Mouse (Mus musculus): ENCODE data around the gene Tsfm. TPM values are rescaled to one million over a fixed set of nuclear protein-coding genes. Genes with fewer than 3 reads are reported as not detected.

Tsfm gene
- 61.4 and 67.7 TPM in 2 replicates for polyA plus RNA-seq (2015; fragmentation: Nextera tagmentation; extraction: Ambion mirVana)

GRCm38 (mm10) chr10:127030336-127031296, at the start of gene Tsfm:
TSS of gene Tsfm (minus strand) at chr10:127030840.
- ATAC-seq = peak; percentile 88
- peak within 1 kb of the TSS; percentile 91 for H3K9ac ChIP-seq (ENCODE audit: low read depth, low read length)
- peaks cover 14% of the 10 kb centered on the region for H3K36me3 ChIP-seq (ENCODE audit: control insufficient read depth, insufficient read depth, low read length)
- no peaks in the 10 kb centered on the region for H3K9me3 ChIP-seq (replicated peaks; ENCODE audit: control insufficient read depth, low read length, poor library complexity, severe bottlenecking)
- H3K4me3 ChIP-seq (ENCODE audit: low read depth, low read length) = peak within 1 kb of the TSS; percentile 96
- WGBS = 5% methylated on average over 56 of the region's 56 CpGs
- H3K27ac ChIP-seq (ENCODE audit: low read length) = peak within 1 kb of the TSS; percentile 76
- peaks cover 3% of the 10 kb centered on the region for H3K4me1 ChIP-seq (ENCODE audit: control insufficient read depth, insufficient read depth, low read length)
- H3K4me2 ChIP-seq (ENCODE audit: low read length) = peak within 1 kb of the TSS; percentile 87
- no peaks in the 10 kb centered on the region for H3K27me3 ChIP-seq (ENCODE audit: control insufficient read depth, insufficient read depth, low read depth, low read length)

GRCm38 (mm10) chr10:127079665-127080391, 49.2 kb upstream of the Tsfm start:
- peak overlapping the region; percentile 88 for H3K4me3 ChIP-seq (ENCODE audit: low read depth, low read length)
- peaks cover 14% of the 10 kb centered on the region for H3K36me3 ChIP-seq (ENCODE audit: control insufficient read depth, insufficient read depth, low read length)
- no peak for ATAC-seq
- H3K4me2 ChIP-seq (ENCODE audit: low read length) = peak overlapping the region; percentile 99
- peaks cover 43% of the 10 kb centered on the region for H3K4me1 ChIP-seq (ENCODE audit: control insufficient read depth, insufficient read depth, low read length)
- H3K9me3 ChIP-seq (replicated peaks; ENCODE audit: control insufficient read depth, low read length, poor library complexity, severe bottlenecking) = no peaks in the 10 kb centered on the region
- H3K9ac ChIP-seq (ENCODE audit: low read depth, low read length) = peak overlapping the region; percentile 99
- whole genome bisulfite sequencing = 1% methylated on average over 60 of the region's 70 CpGs
- 0 out of 2 replicates have a peak, but pooled peaks cover 3% of the 10 kb centered on the region for H3K27me3 ChIP-seq (ENCODE audit: control insufficient read depth, insufficient read depth, low read depth, low read length)
- H3K27ac ChIP-seq (ENCODE audit: low read length) = peak overlapping the region; percentile 95

- H3K9me3 ChIP-seq (replicated peaks; ENCODE audit: control insufficient read depth, low read length, poor library complexity, severe bottlenecking) = no peaks in the 10 kb centered on the region
- H3K4me1 ChIP-seq (ENCODE audit: control insufficient read depth, insufficient read depth, low read length) = peaks cover 43% of the 10 kb centered on the region
- peak overlapping the region; percentile 95 for H3K27ac ChIP-seq (ENCODE audit: low read length)
- WGBS = 0% methylated on average over 24 of the region's 49 CpGs
- peak overlapping the region; percentile 99 for H3K4me2 ChIP-seq (ENCODE audit: low read length)
- H3K9ac ChIP-seq (ENCODE audit: low read depth, low read length) = peak overlapping the region; percentile 99
- peak; percentile 76 for ATAC-seq
- peaks cover 6% of the 10 kb centered on the region for H3K36me3 ChIP-seq (ENCODE audit: control insufficient read depth, insufficient read depth, low read length)
- H3K27me3 ChIP-seq (ENCODE audit: control insufficient read depth, insufficient read depth, low read depth, low read length) = 0 out of 2 replicates have a peak, but pooled peaks cover 3% of the 10 kb centered on the region
- peak overlapping the region; percentile 88 for H3K4me3 ChIP-seq (ENCODE audit: low read depth, low read length)
These were observed 48.3 kb upstream of the Tsfm start for GRCm38 (mm10) chr10:127078677-127079575.

GRCm38 (mm10) chr10:127078001-127078676, 47.5 kb upstream of the Tsfm start:
- Histone ChIP-seq H3K4me3 (ENCODE audit: low read depth, low read length) (peak overlapping the region; percentile 88), H3K27ac (ENCODE audit: low read length) (peak overlapping the region; percentile 95), H3K9ac (ENCODE audit: low read depth, low read length) (peak overlapping the region; percentile 66), H3K36me3 (ENCODE audit: control insufficient read depth, insufficient read depth, low read length) (peaks cover 4% of the 10 kb centered on the region), H3K4me1 (ENCODE audit: control insufficient read depth, insufficient read depth, low read length) (peaks cover 43% of the 10 kb centered on the region), H3K4me2 (ENCODE audit: low read length) (peak overlapping the region; percentile 99), H3K9me3 (replicated peaks; ENCODE audit: control insufficient read depth, low read length, poor library complexity, severe bottlenecking) (no peaks in the 10 kb centered on the region), H3K27me3 (ENCODE audit: control insufficient read depth, insufficient read depth, low read depth, low read length) (0 out of 2 replicates have a peak, but pooled peaks cover 3% of the 10 kb centered on the region)
- 0% methylated on average over 12 of the region's 12 CpGs for WGBS
- peak; percentile 73 for ATAC-seq

- Histone ChIP-seq H3K27me3 (ENCODE audit: control insufficient read depth, insufficient read depth, low read depth, low read length) (0 out of 2 replicates have a peak, but pooled peaks cover 3% of the 10 kb centered on the region), H3K36me3 (ENCODE audit: control insufficient read depth, insufficient read depth, low read length) (no peaks in the 10 kb centered on the region), H3K9me3 (replicated peaks; ENCODE audit: control insufficient read depth, low read length, poor library complexity, severe bottlenecking) (no peaks in the 10 kb centered on the region), H3K27ac (ENCODE audit: low read length) (peak overlapping the region; percentile 95), H3K4me2 (ENCODE audit: low read length) (peak overlapping the region; percentile 99), H3K4me3 (ENCODE audit: low read depth, low read length) (peak overlapping the region; percentile 88), H3K9ac (ENCODE audit: low read depth, low read length) (peak overlapping the region; percentile 66), H3K4me1 (ENCODE audit: control insufficient read depth, insufficient read depth, low read length) (peaks cover 39% of the 10 kb centered on the region)
- 5% methylated on average over 10 of the region's 10 CpGs for WGBS
- no peak for ATAC-seq
These were observed 46.9 kb upstream of the Tsfm start for GRCm38 (mm10) chr10:127077515-127077914.

- Histone ChIP-seq H3K27ac (ENCODE audit: low read length) (no peak overlapping the region), H3K27me3 (ENCODE audit: control insufficient read depth, insufficient read depth, low read depth, low read length) (0 out of 2 replicates have a peak, but pooled peaks cover 3% of the 10 kb centered on the region), H3K4me2 (ENCODE audit: low read length) (peak overlapping the region; percentile 25; the same call in 1 of the 2 replicates), H3K4me3 (ENCODE audit: low read depth, low read length) (no peak overlapping the region), H3K9ac (ENCODE audit: low read depth, low read length) (no peak overlapping the region), H3K9me3 (replicated peaks; ENCODE audit: control insufficient read depth, low read length, poor library complexity, severe bottlenecking) (no peaks in the 10 kb centered on the region), H3K36me3 (ENCODE audit: control insufficient read depth, insufficient read depth, low read length) (no peaks in the 10 kb centered on the region), H3K4me1 (ENCODE audit: control insufficient read depth, insufficient read depth, low read length) (peaks cover 29% of the 10 kb centered on the region)
- 47% methylated on average over 4 of the region's 4 CpGs for WGBS
- no peak for ATAC-seq
These were observed 45.4 kb upstream of the Tsfm start for GRCm38 (mm10) chr10:127076082-127076481.

GRCm38 (mm10) chr10:127075651-127076050, 45.0 kb upstream of the Tsfm start:
- peaks cover 29% of the 10 kb centered on the region for H3K4me1 ChIP-seq (ENCODE audit: control insufficient read depth, insufficient read depth, low read length)
- H3K4me2 ChIP-seq (ENCODE audit: low read length) = no peak overlapping the region
- H3K9ac ChIP-seq (ENCODE audit: low read depth, low read length) = no peak overlapping the region
- WGBS = 78% methylated on average over 8 of the region's 8 CpGs
- ATAC-seq = no peak
- H3K36me3 ChIP-seq (ENCODE audit: control insufficient read depth, insufficient read depth, low read length) = no peaks in the 10 kb centered on the region
- no peak overlapping the region for H3K27ac ChIP-seq (ENCODE audit: low read length)
- H3K27me3 ChIP-seq (ENCODE audit: control insufficient read depth, insufficient read depth, low read depth, low read length) = 0 out of 2 replicates have a peak, but pooled peaks cover 3% of the 10 kb centered on the region
- H3K9me3 ChIP-seq (replicated peaks; ENCODE audit: control insufficient read depth, low read length, poor library complexity, severe bottlenecking) = no peaks in the 10 kb centered on the region
- no peak overlapping the region for H3K4me3 ChIP-seq (ENCODE audit: low read depth, low read length)

- Histone ChIP-seq H3K4me2 (ENCODE audit: low read length) (peak within 1 kb of the TSS; percentile 25; the same call in 1 of the 2 replicates), H3K27me3 (ENCODE audit: control insufficient read depth, insufficient read depth, low read depth, low read length) (no peaks in the 10 kb centered on the region), H3K9ac (ENCODE audit: low read depth, low read length) (no peak within 1 kb of the TSS), H3K27ac (ENCODE audit: low read length) (no peak within 1 kb of the TSS), H3K36me3 (ENCODE audit: control insufficient read depth, insufficient read depth, low read length) (no peaks in the 10 kb centered on the region), H3K4me1 (ENCODE audit: control insufficient read depth, insufficient read depth, low read length) (peaks cover 23% of the 10 kb centered on the region), H3K9me3 (replicated peaks; ENCODE audit: control insufficient read depth, low read length, poor library complexity, severe bottlenecking) (no peaks in the 10 kb centered on the region), H3K4me3 (ENCODE audit: low read depth, low read length) (no peak within 1 kb of the TSS)
- ATAC-seq = no peak
- WGBS = 68% methylated on average over 9 of the region's 9 CpGs
These were observed 44.4 kb upstream of the Tsfm start, which contains the start of gene Agap2 for GRCm38 (mm10) chr10:127075080-127075479. TSS of gene Agap2 (plus strand) at chr10:127075284.
